Mouse (Mus musculus) gastrocnemius, postnatal 25 days (tissue): Measurements from ENCODE around the gene BC024063. TPM values are rescaled to one million over a fixed set of nuclear protein-coding genes. Genes with fewer than 3 reads are reported as not detected.
"Not testable (repeated sequence)": the region's sequence is repeated elsewhere in the genome, so short reads cannot be mapped to it uniquely, and the experiment has no call there.

Source experiments
- DNase-seq: peaks from one replicate; pipeline ENCODE4 v3.0.0; 2022
- long read RNA-seq, 2 experiments: library from polyadenylated mRNA; stranded (forward); transcript quantifications; one replicate each; pipeline ENCODE4 v2.0.0; 2021
- total RNA-seq, 2 experiments: library from RNA; stranded (reverse); gene quantifications; 1 replicate in 1 of 2; 2 replicates in 1 of 2; pipeline ENCODE4 v1.2.3; 2021

Gene BC024063
- total RNA-seq = 1 to 10 TPM in 1 of 2 experiments, under 1 TPM in 1; 0.88 to 1.2 TPM
- long read RNA-seq, experiment 1, partial matches to known transcripts = 0 of 1 reads
- long read RNA-seq, experiment 1, other reads (novel, unspliced or antisense) = 0 of 1 reads
- long read RNA-seq, experiment 2, partial matches to known transcripts = 0 of 1 reads
- long read RNA-seq, experiment 2, other reads (novel, unspliced or antisense) = 0 of 1 reads

DNA sequence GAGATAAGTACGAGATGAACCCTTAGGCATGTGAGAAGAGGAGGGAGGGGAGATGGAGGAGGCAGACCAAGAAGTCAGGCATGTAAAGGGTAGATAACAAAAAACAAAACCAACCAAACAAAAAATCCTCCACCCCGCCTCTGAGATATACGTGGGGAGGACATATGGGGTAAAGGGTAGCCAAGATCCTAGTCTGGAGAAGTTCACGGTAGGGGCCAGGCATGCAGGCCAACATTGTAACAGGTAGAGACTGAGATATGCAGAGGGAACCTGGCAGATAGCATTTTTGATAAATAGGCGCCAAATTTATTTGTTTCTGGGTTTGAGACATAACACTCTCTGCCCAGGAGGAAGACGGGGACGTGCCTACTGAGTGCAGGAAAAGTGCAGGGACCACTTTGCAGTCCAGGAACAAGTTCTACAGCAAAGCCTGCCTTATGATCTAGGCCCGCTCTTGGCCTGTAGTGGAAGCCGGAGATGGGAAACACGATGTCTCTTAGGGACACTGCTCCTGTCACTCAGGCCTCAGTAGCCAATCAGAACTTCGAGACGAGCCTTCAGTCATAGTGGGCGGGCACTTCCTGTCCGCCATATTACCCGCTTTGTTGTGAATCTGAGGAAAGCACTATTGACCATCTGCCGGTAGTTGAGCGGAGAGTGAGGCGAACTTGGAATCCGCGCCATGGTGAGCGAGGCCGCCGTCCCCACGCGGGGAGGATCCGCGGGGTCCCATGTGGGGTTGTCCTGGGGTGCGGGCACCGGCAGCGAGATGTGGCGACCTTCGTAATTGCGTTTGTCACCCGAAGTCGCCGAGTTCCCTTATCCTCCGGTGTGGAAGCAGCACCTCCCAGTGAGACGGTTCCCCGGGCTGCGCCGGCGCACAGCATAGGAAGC lies at the start of gene BC024063:
Gene BC024063, plus strand, starts transcription at position 626 of the 894 bp plus-strand sequence.
- peak; percentile 30 for DNase-seq

DNA sequence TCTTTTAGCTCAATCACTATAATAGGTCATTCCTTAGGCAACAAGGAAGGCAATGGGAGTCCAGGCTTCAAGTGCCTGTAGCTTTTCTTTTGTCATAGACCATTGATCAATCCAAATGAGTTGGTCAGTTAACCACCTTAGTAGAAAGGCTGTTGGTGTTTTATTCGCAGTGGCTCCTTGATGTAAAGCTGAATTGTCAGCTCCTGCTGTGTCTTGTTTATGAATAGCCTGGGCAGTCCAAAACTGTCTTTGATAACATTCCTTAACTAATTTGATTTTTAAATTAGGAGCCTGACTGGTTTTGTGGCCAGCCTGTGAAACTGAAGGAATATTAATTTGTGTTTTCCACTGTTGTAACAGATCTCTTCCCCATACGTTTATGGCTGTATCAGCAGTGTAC lies 41.0 kb upstream of the BC024063 start:
- DNase-seq = no peak

DNA sequence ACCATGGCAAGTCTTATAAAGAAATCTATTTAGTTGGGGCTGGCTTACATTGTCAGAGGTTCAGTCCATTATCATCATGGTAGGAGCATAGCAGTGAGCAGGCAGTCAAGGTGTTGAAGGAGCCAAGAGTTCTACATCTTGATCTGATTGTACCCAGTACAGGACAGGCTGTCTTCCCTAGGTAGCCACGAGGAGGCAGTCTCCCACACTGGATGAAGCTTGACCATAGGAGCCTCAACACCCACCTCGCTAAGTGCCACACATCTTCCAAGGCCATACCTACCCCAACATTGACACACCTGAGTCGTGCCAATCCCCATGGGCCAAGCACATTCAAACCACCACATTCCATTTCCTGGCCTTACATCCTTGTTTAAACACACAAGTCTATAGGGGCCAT lies 36.5 kb upstream of the BC024063 start:
- DNase-seq = no peak

DNA sequence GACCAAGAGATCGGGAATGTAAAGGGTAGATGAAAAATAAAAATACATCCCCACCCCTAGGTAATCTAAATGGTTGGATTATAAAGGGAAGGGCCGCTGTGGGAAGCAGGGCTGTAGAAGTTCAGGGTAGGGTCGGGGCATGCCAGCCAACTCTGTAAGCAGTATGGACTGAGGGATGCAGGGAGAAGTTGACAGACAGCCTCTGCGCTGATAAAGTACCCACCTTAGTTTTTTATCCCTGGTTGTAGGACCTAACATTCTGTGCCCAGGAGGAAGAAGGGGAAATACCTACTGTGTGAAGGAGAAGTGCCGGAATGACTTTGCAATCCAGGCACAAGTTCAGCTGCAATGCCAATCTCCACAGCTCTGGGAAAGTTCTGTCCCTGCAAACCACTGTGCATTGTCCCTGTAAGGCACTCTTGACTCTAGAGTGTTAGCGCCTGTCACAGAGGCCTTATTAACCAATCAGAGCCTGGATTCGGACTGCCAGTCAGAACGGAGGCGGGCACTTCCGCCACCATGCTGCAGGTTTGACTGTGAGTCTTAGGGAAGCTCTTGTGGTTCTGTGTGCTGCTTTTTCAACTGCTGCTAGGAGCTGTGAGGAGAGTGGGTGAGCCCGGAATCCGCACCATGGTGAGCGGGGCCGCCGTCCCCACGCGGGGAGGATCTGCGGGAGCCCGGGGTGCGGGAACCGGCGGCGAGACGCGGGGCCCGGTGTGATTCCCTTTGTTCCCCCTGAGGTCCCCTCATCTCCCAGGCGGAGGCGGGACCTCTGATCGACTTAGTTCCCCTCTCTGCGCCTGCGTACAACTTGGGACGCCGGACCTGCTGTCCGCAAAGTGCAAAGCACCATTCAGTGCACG lies 35.3 kb upstream of the BC024063 start, which contains the start of gene Zfp873:
Gene Zfp873, plus strand, starts transcription at position 527 of the 863 bp plus-strand sequence.
- DNase-seq = peak; percentile 86

DNA sequence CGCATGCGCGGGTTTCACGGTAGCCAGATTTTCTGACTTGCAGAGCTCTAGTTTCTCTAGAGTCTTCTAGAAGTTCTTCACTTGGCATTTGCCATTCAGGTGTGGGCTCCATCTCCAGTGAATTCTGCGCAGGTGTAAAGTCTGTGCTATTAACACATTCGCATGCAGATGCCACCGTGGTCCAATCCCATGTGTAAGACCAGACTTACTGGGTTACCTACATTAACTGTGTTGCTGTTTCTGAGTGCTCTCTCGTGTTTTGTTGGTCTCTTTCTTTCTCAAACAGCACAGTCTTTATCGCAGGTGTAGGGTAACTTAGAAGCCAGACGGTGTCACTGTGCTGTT lies 34.7 kb upstream of the BC024063 start:
- DNase-seq = not testable (repeated sequence)

DNA sequence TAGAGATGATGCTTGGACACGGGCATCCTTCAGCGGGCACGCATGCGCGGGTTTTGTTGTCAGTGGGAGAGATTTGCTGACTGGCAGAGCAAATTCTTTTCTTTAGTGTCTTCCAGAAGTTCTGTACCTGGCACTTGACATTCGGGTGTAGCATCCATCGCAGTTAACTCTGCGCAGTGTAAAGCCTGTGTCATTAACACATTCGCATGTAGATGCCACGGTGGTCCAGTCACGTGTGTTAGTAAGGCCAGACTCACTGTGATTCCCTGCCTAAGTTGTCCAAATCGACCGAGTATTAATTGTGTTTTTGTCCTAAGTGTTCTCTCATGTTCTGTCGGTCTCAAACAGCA lies 444 bp downstream of the BC024063 start:
- DNase-seq = not testable (repeated sequence)

DNA sequence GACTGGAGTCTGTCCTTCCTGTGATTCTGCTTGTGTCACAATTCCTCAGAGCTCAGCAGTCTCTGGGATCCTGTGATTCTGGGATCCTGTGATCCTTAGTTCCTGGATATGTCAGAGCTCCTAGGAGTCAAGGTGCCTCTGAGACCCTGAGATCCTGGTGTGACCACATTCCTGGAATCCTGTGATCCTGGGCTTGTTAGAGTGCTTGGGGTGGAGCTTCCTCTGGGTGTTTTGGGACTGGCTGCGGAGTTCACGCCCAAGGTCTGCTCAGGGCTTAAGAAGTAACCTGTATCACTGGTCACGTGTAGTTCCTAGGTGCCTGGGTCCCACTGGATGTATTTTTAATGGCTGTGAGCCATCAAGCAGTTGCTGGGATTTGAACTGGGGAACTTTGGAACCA lies 34.1 kb downstream of the BC024063 start:
- no peak for DNase-seq

DNA sequence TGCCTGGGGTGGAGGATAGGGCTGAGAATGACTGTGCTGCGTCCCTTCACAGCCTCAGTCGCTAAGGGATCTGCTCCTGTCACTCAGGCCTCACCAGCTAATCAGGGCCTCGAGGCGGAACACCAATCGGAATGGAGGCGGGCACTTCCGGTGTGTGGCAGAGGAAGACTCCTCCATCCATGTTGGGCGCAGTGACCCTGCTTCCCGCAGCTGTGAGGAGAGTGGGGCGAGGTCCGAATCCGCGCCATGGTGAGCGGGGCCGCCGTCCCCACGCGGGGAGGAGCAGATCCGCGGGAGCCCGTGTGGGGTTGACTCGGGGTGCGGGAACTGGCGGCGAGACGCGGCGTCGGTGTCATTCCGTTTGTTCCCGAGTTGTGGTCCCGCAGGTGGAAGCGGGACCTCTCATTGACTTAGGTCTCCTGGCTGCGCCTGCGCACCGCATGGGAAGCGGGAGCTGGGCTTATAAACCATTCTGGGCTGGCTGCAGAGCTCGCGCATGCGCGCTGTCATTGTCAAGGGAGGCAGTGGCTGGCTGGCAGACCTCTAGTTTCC lies 44.8 kb downstream of the BC024063 start, which contains the start of gene AU041133:
Gene AU041133, plus strand, starts transcription at position 164 of the 552 bp plus-strand sequence.
- DNase-seq = peak; percentile 69

DNA sequence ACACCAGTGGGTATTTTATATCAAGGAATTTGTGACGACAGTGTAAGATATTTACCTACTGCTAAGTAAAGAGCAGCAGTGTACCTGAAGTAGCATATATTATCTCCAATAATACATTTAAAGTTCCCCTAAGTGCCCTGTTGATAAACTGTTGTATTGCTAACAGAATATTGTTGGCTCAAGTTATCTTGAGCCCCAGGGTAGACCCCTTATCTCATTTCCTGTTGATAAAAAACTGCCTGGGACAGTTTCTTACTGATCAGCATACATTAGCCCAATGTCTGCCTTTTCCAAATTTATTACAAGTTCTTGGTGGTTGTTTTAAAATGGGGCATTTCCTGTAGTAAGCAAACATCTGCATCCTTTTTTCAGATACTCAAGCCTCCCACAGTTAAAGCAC lies 62.1 kb downstream of the BC024063 start:
- no peak for DNase-seq

DNA sequence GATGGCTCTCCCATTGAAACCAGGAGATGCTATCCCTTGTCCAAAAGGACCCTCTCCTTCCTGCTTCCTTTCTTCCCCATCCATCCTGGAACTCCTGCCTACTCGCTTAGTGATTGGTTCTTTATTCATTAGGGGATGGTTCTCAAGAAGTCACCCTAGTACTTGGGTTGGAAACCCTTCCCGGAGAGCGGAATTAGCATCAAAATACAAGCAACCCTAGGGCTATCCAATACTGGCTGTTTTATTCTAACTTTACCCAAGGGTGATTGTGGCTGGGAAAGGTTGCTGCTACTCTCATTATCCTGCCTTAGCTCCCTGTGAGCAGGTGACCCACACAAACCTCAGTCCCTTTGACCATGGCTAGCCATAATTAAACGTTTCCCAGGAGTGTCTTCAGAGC lies 64.4 kb downstream of the BC024063 start:
- DNase-seq = no peak

Other genes with a start within 250 kb of the BC024063 start
- gene Gm32687, start 219.4 kb upstream of the BC024063 start, total RNA-seq = 1 to 10 TPM; 1.7 to 2.0 TPM
- under 1 TPM; 0.32 to 1.00 TPM for gene Zfp781, start 152.9 kb upstream of the BC024063 start, total RNA-seq
- gene Zfp873, start 35.2 kb upstream of the BC024063 start, total RNA-seq = 1 to 10 TPM; 1.3 to 1.4 TPM
- 1 to 10 TPM in 1 of 2 experiments, under 1 TPM in 1; 0.99 to 1.2 TPM for gene AU041133, start 44.7 kb downstream of the BC024063 start, total RNA-seq
- 1 to 10 TPM; 4.2 to 4.5 TPM for gene Zfp938, start 157.9 kb downstream of the BC024063 start, total RNA-seq
- not detected for gene 4932415D10Rik, start 233.2 kb downstream of the BC024063 start, total RNA-seq